ENCODE assay signal across 26 mouse cellular contexts in the genomic region with DNA sequence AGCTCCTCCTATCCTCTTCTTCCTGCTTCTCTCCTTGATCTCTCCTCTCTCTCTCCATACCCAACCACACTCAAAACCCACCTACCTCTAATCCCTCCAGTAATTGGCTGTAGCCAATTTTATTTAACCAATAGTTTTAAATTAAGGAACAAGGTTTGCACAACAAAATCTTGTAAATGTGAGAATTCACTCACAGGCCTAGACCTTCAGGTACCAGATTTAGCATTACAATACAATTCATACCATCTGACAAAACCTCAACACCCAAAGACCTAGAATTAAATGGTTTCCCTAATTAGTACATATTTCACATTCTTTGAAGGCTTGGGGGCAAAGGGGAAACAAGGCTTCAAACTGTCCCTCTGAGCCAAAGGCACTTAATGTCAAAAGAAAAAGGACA. TPM values are rescaled to one million over a fixed set of nuclear protein-coding genes. Genes with fewer than 3 reads are reported as not detected.
A peak's percentile ranks its signal among the peaks of the same experiment; 100 is the strongest.
DNase-seq lines count a peak whose midpoint lies in the region; ATAC-seq and TF ChIP-seq lines count a peak whose summit lies in the region.
"Had no signal": no experiment of that assay in that cellular context is flagged by ENCODE, and none has a peak within 500 bp of the region (broad histone marks: within the 10 kb centered on the region; RNA-seq: fewer than 3 reads in every experiment).

No protein-coding gene starts in this region.

- H3K4me2 ChIP-seq in midbrain, embryonic 11.5 days: no peak overlapping the region
- H3K4me2 ChIP-seq: embryonic facial prominence, embryonic 13.5 days; embryonic facial prominence, embryonic 15.5 days; forebrain, embryonic 12.5 days had no signal

- no peaks in the 10 kb centered on the region for H3K9me3 ChIP-seq in midbrain, embryonic 11.5 days (ENCODE audit: control insufficient read depth, low read length)
- H3K9me3 ChIP-seq: embryonic facial prominence, embryonic 13.5 days; embryonic facial prominence, embryonic 15.5 days; forebrain, embryonic 10.5 days; forebrain, embryonic 12.5 days; G1E had no signal

- no peak overlapping the region for H3K9ac ChIP-seq in midbrain, embryonic 11.5 days (ENCODE audit: low read length)
- H3K9ac ChIP-seq: embryonic facial prominence, embryonic 13.5 days; embryonic facial prominence, embryonic 15.5 days; forebrain, embryonic 12.5 days had no signal

- TF ChIP-seq CTCF in kidney, adult 2 months (conservative IDR thresholded peaks at IDR 0.05; ENCODE audit: insufficient read depth, insufficient read length, low read depth, low read length): no peak

- H3K27ac ChIP-seq in midbrain, embryonic 11.5 days (ENCODE audit: low read depth, low read length): no peak overlapping the region
- no peak overlapping the region for H3K27ac ChIP-seq in kidney, adult 2 months (ENCODE audit: insufficient read depth, low read depth, low read length)
- H3K27ac ChIP-seq: embryonic facial prominence, embryonic 13.5 days; embryonic facial prominence, embryonic 15.5 days; forebrain, embryonic 10.5 days; forebrain, embryonic 12.5 days had no signal

- no peaks in the 10 kb centered on the region for H3K36me3 ChIP-seq in midbrain, embryonic 11.5 days (ENCODE audit: control insufficient read depth, insufficient read depth, low read length)
- H3K36me3 ChIP-seq in kidney, adult 2 months (ENCODE audit: control insufficient read depth, insufficient read depth, low read length): no peaks in the 10 kb centered on the region
- H3K36me3 ChIP-seq: embryonic facial prominence, embryonic 15.5 days had no signal

- no peaks in the 10 kb centered on the region for H3K27me3 ChIP-seq in midbrain, embryonic 11.5 days (ENCODE audit: control insufficient read depth, insufficient read depth, low read length)
- H3K27me3 ChIP-seq in kidney, adult 2 months (replicated peaks; ENCODE audit: control insufficient read depth, insufficient read depth, low read length): no peaks in the 10 kb centered on the region
- H3K27me3 ChIP-seq: CH12.LX; embryonic facial prominence, embryonic 13.5 days; embryonic facial prominence, embryonic 15.5 days; forebrain, embryonic 12.5 days had no signal

- no peak for ATAC-seq in midbrain, embryonic 11.5 days (ENCODE audit: low FRiP score)
- ATAC-seq: CD4-positive, CD25-positive, alpha-beta regulatory T cell, adult 4 months; forebrain, embryonic 14.5 days; forebrain, embryonic 16.5 days had no signal

- no peak overlapping the region for H3K4me3 ChIP-seq in midbrain, embryonic 11.5 days (ENCODE audit: low read depth, low read length)
- no peak overlapping the region for H3K4me3 ChIP-seq in kidney, adult 2 months (ENCODE audit: insufficient read depth, low read depth, low read length)
- H3K4me3 ChIP-seq: embryonic facial prominence, embryonic 13.5 days; embryonic facial prominence, embryonic 15.5 days; erythroblast, embryonic 14.5 days; forebrain, embryonic 10.5 days; forebrain, embryonic 12.5 days had no signal

- TF ChIP-seq POLR2A in kidney, adult 2 months (IDR thresholded peaks at IDR 0.05; ENCODE audit: low read depth, low read length): no peak

- peak; percentile 77 for DNase-seq in ES-CJ7 (ENCODE audit: low read depth, low spot score)
- DNase-seq in Muller cell, postnatal 12 days (ENCODE audit: inconsistent ontology term): peak; percentile 69
- DNase-seq in ZHBTc4 (ENCODE audit: low read depth, low spot score): peak; percentile 80
- no peak for DNase-seq in midbrain, embryonic 11.5 days (ENCODE audit: low spot score, missing footprints)
- DNase-seq in kidney, adult 2 months: no peak
- DNase-seq: adrenal gland, adult 2 months; adrenal gland, postnatal 10 days; adrenal gland, postnatal 25 days; B cell, adult 2 months; cerebellum, adult 11 months; cerebellum, adult 18-20 months; cerebellum, adult 8-10 months; cerebellum, adult 9-11 months; cerebellum, postnatal 14 days; cerebellum, postnatal 36 days; embryo, embryonic 11 days had no signal

- 0 out of 2 replicates have a peak, but pooled peaks cover 2% of the 10 kb centered on the region for H3K4me1 ChIP-seq in midbrain, embryonic 11.5 days (ENCODE audit: control insufficient read depth, insufficient read depth, low read length)
- H3K4me1 ChIP-seq in kidney, adult 2 months (ENCODE audit: control insufficient read depth, insufficient read depth, low read length): peaks cover 14% of the 10 kb centered on the region
- H3K4me1 ChIP-seq: embryonic facial prominence, embryonic 15.5 days; forebrain, embryonic 12.5 days had no signal

RNA-seq across cellular contexts. Expression of gene Setmar, which starts 42.5 kb away (rescaled TPM):
- polyA plus RNA-seq in midbrain, embryonic 11.5 days (2014; fragmentation: Nextera tagmentation; extraction: Ambion mirVana): 9.1 and 9.8 TPM in 2 replicates
- 3.6 and 3.7 TPM in 2 replicates for polyA plus RNA-seq in kidney, adult 2 months (2012; rRNA removed)

Comparison
In these comparisons a context has a peak if more than half of its experiments do, and no peak if none do; other contexts are left out.
1. DNase-seq: peak in ES-CJ7 (single experiment), Muller cell, postnatal 12 days (single experiment) and ZHBTc4 (single experiment); none in midbrain, embryonic 11.5 days (single experiment) and kidney, adult 2 months (single experiment).